Mouse (Mus musculus) intestine, embryonic 14.5 days (tissue): ENCODE data around the gene Pms1. TPM values are rescaled to one million over a fixed set of nuclear protein-coding genes. Genes with fewer than 3 reads are reported as not detected.
A peak's percentile ranks its signal among the peaks of the same experiment; 100 is the strongest.
"Not testable (repeated sequence)": the region's sequence is repeated elsewhere in the genome, so short reads cannot be mapped to it uniquely, and the experiment has no call there.

ENCODE experiments used
- ATAC-seq: fragments of 200-750 bp; cut with Nextera tagmentation; replicated peaks from 2 replicates; pipeline ENCODE4 v1.8.0; 2017; ENCODE audit warnings: low read depth, moderate number of reproducible peaks, moderate TSS enrichment, moderate library complexity; ENCODE audit not compliant: low FRiP score, low TSS enrichment
- DNase-seq: peaks from one replicate; pipeline ENCODE4 v3.0.0-alpha.2; 2018; ENCODE audit warnings: low spot score
- H3K27ac ChIP-seq: fragments of 300-500 bp; sonication (generic); 2 replicates; pipeline ENCODE4 v1.5.1; 2014; ENCODE audit warnings: low read depth, mild to moderate bottlenecking, control low read depth
- H3K27me3 ChIP-seq: fragments of 300-500 bp; sonication (generic); replicated peaks from 2 replicates; pipeline ENCODE4 v1.6.1; 2014; ENCODE audit warnings: low read length, control low read depth; ENCODE audit not compliant: control insufficient read depth, insufficient read depth
- H3K36me3 ChIP-seq: fragments of 300-500 bp; sonication (generic); 2 replicates; pipeline ENCODE4 v1.6.1; 2014; ENCODE audit warnings: low read length, control low read depth; ENCODE audit not compliant: control insufficient read depth, insufficient read depth
- H3K4me1 ChIP-seq: fragments of 300-500 bp; sonication (generic); replicated peaks from 2 replicates; pipeline ENCODE4 v1.6.1; 2014; ENCODE audit warnings: low read length, control low read depth, mixed read lengths; ENCODE audit not compliant: control insufficient read depth, insufficient read depth
- H3K4me2 ChIP-seq: fragments of 300-500 bp; sonication (generic); 2 replicates; pipeline ENCODE4 v1.6.1; 2014; ENCODE audit warnings: low read length
- H3K4me3 ChIP-seq: fragments of 300-500 bp; sonication (generic); 2 replicates; pipeline ENCODE4 v1.5.1; 2014; ENCODE audit warnings: low read depth, low read length, control low read depth, mixed read lengths
- H3K9ac ChIP-seq: fragments of 300-500 bp; sonication (generic); 2 replicates; pipeline ENCODE4 v1.6.1; 2014; ENCODE audit warnings: mild to moderate bottlenecking, low read length
- H3K9me3 ChIP-seq: fragments of 300-500 bp; sonication (generic); 2 replicates; pipeline ENCODE4 v1.6.1; 2016; ENCODE audit warnings: low read length, control low read depth; ENCODE audit not compliant: control insufficient read depth
- WGBS: fragments of 180-500 bp; shearing (Covaris S2); extraction: QIAGEN DNeasy Blood & Tissue Kit; methylation state at CpG from one replicate; pipeline ENCODE4 v1.1.7; 2014; 5-methylcytosine and 5-hydroxymethylcytosine counted together
- polyA plus RNA-seq: library from polyadenylated mRNA; unstranded; fragments of >200 nt; fragmentation: Nextera tagmentation; extraction: Ambion mirVana; gene quantifications from 2 replicates; pipeline ENCODE4 v1.2.1, GENCODE M21; 2014

Pms1 gene
- 16.7 and 19.8 TPM in 2 replicates for polyA plus RNA-seq

- no peaks in the 10 kb centered on the region for H3K27me3 ChIP-seq
- H3K36me3 ChIP-seq, result no peaks in the 10 kb centered on the region
- peak within 1 kb of the TSS; percentile 69 for H3K9ac ChIP-seq
- H3K4me1 ChIP-seq, result no peaks in the 10 kb centered on the region
- peak within 1 kb of the TSS; percentile 86 for H3K27ac ChIP-seq
- DNase-seq, result peak; percentile 98
- WGBS, result under 1% methylated on average over 66 of the region's 66 CpGs
- peak within 1 kb of the TSS; percentile 83 for H3K4me3 ChIP-seq
- peak; percentile 100 for ATAC-seq
- no peaks in the 10 kb centered on the region for H3K9me3 ChIP-seq
- peak within 1 kb of the TSS; percentile 70 for H3K4me2 ChIP-seq
These were observed at the start of gene Pms1, which contains the start of the genes Ormdl1 and Gm28778 for GRCm38 (mm10) chr1:53296581-53297383. Gene Pms1 (minus strand): TSS chr1:53297018. Gene Ormdl1 (plus strand): TSS chr1:53297095. Gene Gm28778 (plus strand): TSS chr1:53297111.

GRCm38 (mm10) chr1:53341071-53341470 is 44.3 kb upstream of the Pms1 start:
- H3K9me3 ChIP-seq, result 0 out of 2 replicates have a peak, but pooled peaks cover 9% of the 10 kb centered on the region
- H3K4me2 ChIP-seq, result no peak overlapping the region
- no peak for ATAC-seq
- H3K4me1 ChIP-seq, result no peaks in the 10 kb centered on the region
- DNase-seq, result no peak
- no peak overlapping the region for H3K27ac ChIP-seq
- H3K9ac ChIP-seq, result no peak overlapping the region
- 97% methylated on average over 2 of the region's 2 CpGs for WGBS
- H3K4me3 ChIP-seq, result no peak overlapping the region
- H3K36me3 ChIP-seq, result peaks cover 36% of the 10 kb centered on the region
- no peaks in the 10 kb centered on the region for H3K27me3 ChIP-seq

- WGBS, result 69% methylated on average over 2 of the region's 2 CpGs
- not testable (repeated sequence) for H3K9me3 ChIP-seq, H3K4me3 ChIP-seq, H3K27me3 ChIP-seq, H3K9ac ChIP-seq, H3K4me2 ChIP-seq, ATAC-seq, H3K4me1 ChIP-seq, DNase-seq, H3K36me3 ChIP-seq, H3K27ac ChIP-seq
These were observed 40.6 kb upstream of the Pms1 start for GRCm38 (mm10) chr1:53337403-53337802.

- Histone ChIP-seq H3K9ac (no peak overlapping the region), H3K9me3 (no peaks in the 10 kb centered on the region), H3K4me2 (no peak overlapping the region), H3K4me3 (no peak overlapping the region), H3K27me3 (no peaks in the 10 kb centered on the region), H3K36me3 (no peaks in the 10 kb centered on the region), H3K4me1 (no peaks in the 10 kb centered on the region), H3K27ac (no peak overlapping the region)
- no peak for ATAC-seq
- DNase-seq, result no peak
These were observed 38.6 kb upstream of the Pms1 start for GRCm38 (mm10) chr1:53335465-53335864.

- 79% methylated on average over 5 of the region's 5 CpGs for WGBS
- H3K9me3 ChIP-seq, H3K4me3 ChIP-seq, ATAC-seq, H3K36me3 ChIP-seq, H3K4me1 ChIP-seq, H3K4me2 ChIP-seq, H3K27ac ChIP-seq, H3K9ac ChIP-seq, DNase-seq, H3K27me3 ChIP-seq: not testable (repeated sequence)
These were observed 36.7 kb upstream of the Pms1 start for GRCm38 (mm10) chr1:53333527-53333926.

GRCm38 (mm10) chr1:53324827-53325494 is 28.1 kb upstream of the Pms1 start:
- H3K4me1 ChIP-seq, result no peaks in the 10 kb centered on the region
- 90% methylated on average over 5 of the region's 5 CpGs for WGBS
- no peak overlapping the region for H3K4me2 ChIP-seq
- no peaks in the 10 kb centered on the region for H3K27me3 ChIP-seq
- DNase-seq (no peak), ATAC-seq (no peak)
- H3K9ac ChIP-seq, result no peak overlapping the region
- H3K27ac ChIP-seq, result no peak overlapping the region
- H3K4me3 ChIP-seq, result no peak overlapping the region
- H3K9me3 ChIP-seq, result no peaks in the 10 kb centered on the region
- peaks cover 27% of the 10 kb centered on the region for H3K36me3 ChIP-seq

GRCm38 (mm10) chr1:53324277-53324676 is 27.5 kb upstream of the Pms1 start:
- Histone ChIP-seq H3K4me3 (no peak overlapping the region), H3K4me2 (no peak overlapping the region), H3K9me3 (no peaks in the 10 kb centered on the region), H3K27me3 (no peaks in the 10 kb centered on the region), H3K27ac (no peak overlapping the region), H3K9ac (no peak overlapping the region), H3K4me1 (no peaks in the 10 kb centered on the region), H3K36me3 (peaks cover 29% of the 10 kb centered on the region)
- WGBS, result 100% methylated on average over 1 of the region's 1 CpGs
- ATAC-seq (no peak), DNase-seq (no peak)

GRCm38 (mm10) chr1:53323254-53323653 is 26.4 kb upstream of the Pms1 start:
- peaks cover 34% of the 10 kb centered on the region for H3K36me3 ChIP-seq
- no peaks in the 10 kb centered on the region for H3K4me1 ChIP-seq
- H3K27ac ChIP-seq, result no peak overlapping the region
- 87% methylated on average over 5 of the region's 5 CpGs for WGBS
- no peaks in the 10 kb centered on the region for H3K27me3 ChIP-seq
- no peak overlapping the region for H3K9ac ChIP-seq
- no peak overlapping the region for H3K4me2 ChIP-seq
- DNase-seq, result no peak
- no peak for ATAC-seq
- H3K4me3 ChIP-seq, result no peak overlapping the region
- H3K9me3 ChIP-seq, result no peaks in the 10 kb centered on the region
